Comparison of ENCODE assay signal across 24 mouse cellular contexts in genomic region chr1:74726674-74727073, GRCm38 (mm10). TPM values are rescaled to one million over a fixed set of nuclear protein-coding genes. Genes with fewer than 3 reads are reported as not detected.
A peak's percentile ranks its signal among the peaks of the same experiment; 100 is the strongest.
DNase-seq lines count a peak whose midpoint lies in the region; ATAC-seq and TF ChIP-seq lines count a peak whose summit lies in the region.
"Had no signal": no experiment of that assay in that cellular context is flagged by ENCODE, and none has a peak within 500 bp of the region (broad histone marks: within the 10 kb centered on the region; RNA-seq: fewer than 3 reads in every experiment).

No protein-coding gene starts in this region.

- no peak overlapping the region for H3K4me2 ChIP-seq in forebrain, embryonic 14.5 days (ENCODE audit: low read length)
- H3K4me2 ChIP-seq: embryonic facial prominence, embryonic 15.5 days; heart, embryonic 12.5 days; hindbrain, embryonic 14.5 days; limb, embryonic 15.5 days; midbrain, embryonic 15.5 days had no signal

- no peaks in the 10 kb centered on the region for H3K4me1 ChIP-seq in kidney, adult 2 months (ENCODE audit: control insufficient read depth, insufficient read depth, low read length)
- no peaks in the 10 kb centered on the region for H3K4me1 ChIP-seq in forebrain, embryonic 14.5 days (ENCODE audit: control insufficient read depth, insufficient read depth, low read length)
- H3K4me1 ChIP-seq: embryonic facial prominence, embryonic 15.5 days; forebrain, embryonic 10.5 days; limb, embryonic 15.5 days; midbrain, embryonic 15.5 days had no signal

- no peak for TF ChIP-seq CTCF in gastrocnemius, adult 2 months (IDR thresholded peaks at IDR 0.05)
- no peak for TF ChIP-seq CTCF in kidney, adult 2 months (conservative IDR thresholded peaks at IDR 0.05; ENCODE audit: insufficient read depth, insufficient read length, low read depth, low read length)

- peak overlapping the region; percentile 25; the same call in 1 of the 2 replicates for H3K4me3 ChIP-seq in gastrocnemius, adult 2 months
- H3K4me3 ChIP-seq in kidney, adult 2 months (ENCODE audit: insufficient read depth, low read depth, low read length): no peak overlapping the region
- H3K4me3 ChIP-seq in forebrain, embryonic 14.5 days (ENCODE audit: low read depth, low read length): no peak overlapping the region
- H3K4me3 ChIP-seq: embryonic facial prominence, embryonic 15.5 days; forebrain, embryonic 10.5 days; heart, embryonic 12.5 days; limb, embryonic 15.5 days; midbrain, embryonic 15.5 days had no signal

- TF ChIP-seq POLR2A in kidney, adult 2 months (IDR thresholded peaks at IDR 0.05; ENCODE audit: low read depth, low read length): no peak

- intact Hi-C loops in gastrocnemius, adult 2 months (cut with DNase I): no loop called here

- H3K9me3 ChIP-seq in forebrain, embryonic 14.5 days (replicated peaks; ENCODE audit: control insufficient read depth, low read length): no peaks in the 10 kb centered on the region
- H3K9me3 ChIP-seq: embryonic facial prominence, embryonic 15.5 days; forebrain, embryonic 10.5 days; heart, embryonic 12.5 days; limb, embryonic 15.5 days; midbrain, embryonic 15.5 days had no signal

- H3K36me3 ChIP-seq in kidney, adult 2 months (ENCODE audit: control insufficient read depth, insufficient read depth, low read length): no peaks in the 10 kb centered on the region
- no peaks in the 10 kb centered on the region for H3K36me3 ChIP-seq in forebrain, embryonic 14.5 days (ENCODE audit: control insufficient read depth, insufficient read depth, low read length)
- H3K36me3 ChIP-seq: embryonic facial prominence, embryonic 15.5 days; forebrain, embryonic 10.5 days; heart, embryonic 12.5 days; limb, embryonic 15.5 days; midbrain, embryonic 15.5 days had no signal

- no peaks in the 10 kb centered on the region for H3K27me3 ChIP-seq in kidney, adult 2 months (replicated peaks; ENCODE audit: control insufficient read depth, insufficient read depth, low read length)
- no peaks in the 10 kb centered on the region for H3K27me3 ChIP-seq in forebrain, embryonic 14.5 days (replicated peaks; ENCODE audit: control insufficient read depth, insufficient read depth, low read length)
- H3K27me3 ChIP-seq: embryonic facial prominence, embryonic 15.5 days; heart, embryonic 12.5 days; limb, embryonic 15.5 days; midbrain, embryonic 15.5 days had no signal

- WGBS in large intestine, adult 2 months: 16% methylated on average over 5 of the region's 5 CpGs
- WGBS in kidney, adult 2 months: 79% methylated on average over 5 of the region's 5 CpGs
- 85% methylated on average over 5 of the region's 5 CpGs for WGBS in forebrain, embryonic 14.5 days

- DNase-seq in gastrocnemius, adult 2 months: no peak
- DNase-seq in gastrocnemius, postnatal 25 days: no peak
- DNase-seq in fat pad, adult 2 months (ENCODE audit: extremely low read depth, low read depth, low spot score): peak; percentile 67
- peak; percentile 67 for DNase-seq in large intestine, adult 2 months (ENCODE audit: low read depth, low spot score)
- DNase-seq in kidney, adult 2 months: no peak
- DNase-seq in forebrain, embryonic 14.5 days (ENCODE audit: low spot score): no peak
- DNase-seq in thymus, postnatal 25 days: no peak
- DNase-seq in thymus, postnatal 10 days (ENCODE audit: low spot score in 2 of 2): no peak
- DNase-seq: adrenal gland, postnatal 14 days; cerebellum, adult 11-12 months; cerebellum, postnatal 36 days; heart, adult 11 months; kidney, adult 8-10 months; kidney, postnatal 14 days; lung, postnatal 10 days had no signal

- H3K27ac ChIP-seq in gastrocnemius, adult 2 months: peak overlapping the region; percentile 92
- H3K27ac ChIP-seq in kidney, adult 2 months (ENCODE audit: insufficient read depth, low read depth, low read length): no peak overlapping the region
- no peak overlapping the region for H3K27ac ChIP-seq in forebrain, embryonic 14.5 days (ENCODE audit: low read depth, low read length)
- H3K27ac ChIP-seq: embryonic facial prominence, embryonic 15.5 days; forebrain, embryonic 10.5 days; hindbrain, embryonic 14.5 days; limb, embryonic 15.5 days; midbrain, embryonic 15.5 days had no signal

- no peak for ATAC-seq in forebrain, embryonic 14.5 days
- ATAC-seq: midbrain, embryonic 15.5 days; Patski had no signal

- H3K9ac ChIP-seq in forebrain, embryonic 14.5 days (ENCODE audit: low read length): no peak overlapping the region
- H3K9ac ChIP-seq: embryonic facial prominence, embryonic 15.5 days; heart, embryonic 12.5 days; hindbrain, embryonic 14.5 days; limb, embryonic 15.5 days; midbrain, embryonic 15.5 days had no signal

RNA-seq across cellular contexts. Expression of gene Cyp27a1, which starts 13.3 kb away (rescaled TPM):
- total RNA-seq in gastrocnemius, adult 2 months (2021): 10 to 100 TPM; 37.7 to 75.4 TPM
- 10 to 100 TPM; 32.4 to 36.4 TPM for total RNA-seq in gastrocnemius, postnatal 25 days (2021)
- 17.2 and 32.6 TPM in 2 replicates for polyA plus RNA-seq in large intestine, adult 2 months (2012; rRNA removed)
- 31.7 and 34.6 TPM in 2 replicates for polyA plus RNA-seq in kidney, adult 2 months (2012; rRNA removed)
- polyA plus RNA-seq in forebrain, embryonic 14.5 days (2014; fragmentation: Nextera tagmentation; extraction: Ambion mirVana): 1.2 and 1.9 TPM in 2 replicates
- polyA plus RNA-seq: Patski had no signal

RNA-seq across cellular contexts. Expression of gene Prkag3, which starts 22.3 kb away (rescaled TPM):
- total RNA-seq in gastrocnemius, adult 2 months (2021): 100 to 1,000 TPM in 1 of 2 experiments, 10 to 100 TPM in 1; 61.6 to 111 TPM
- 10 to 100 TPM; 54.4 to 93.4 TPM for total RNA-seq in gastrocnemius, postnatal 25 days (2021)
- polyA plus RNA-seq in large intestine, adult 2 months (2012; rRNA removed): 0.10 and 0.45 TPM in 2 replicates
- polyA plus RNA-seq in kidney, adult 2 months (2012; rRNA removed): 2.9 TPM in 2 replicates
- not detected in 2 replicates for polyA plus RNA-seq in forebrain, embryonic 14.5 days (2014; fragmentation: Nextera tagmentation; extraction: Ambion mirVana)
- total RNA-seq: megakaryocyte, adult 5-6 weeks had no signal
- polyA plus RNA-seq: forebrain, embryonic 10.5 days; hindbrain, embryonic 14.5 days; midbrain, embryonic 15.5 days; Patski had no signal

RNA-seq across cellular contexts. Expression of gene Wnt6, which starts 45.0 kb away (rescaled TPM):
- total RNA-seq in gastrocnemius, adult 2 months (2021): under 1 TPM; 0.39 to 0.77 TPM
- total RNA-seq in gastrocnemius, postnatal 25 days (2021): under 1 TPM; 0.46 TPM
- polyA plus RNA-seq in large intestine, adult 2 months (2012; rRNA removed): 1.2 and 3.4 TPM in 2 replicates
- 0.27 and 0.48 TPM in 2 replicates for polyA plus RNA-seq in kidney, adult 2 months (2012; rRNA removed)
- 1.3 and 3.6 TPM in 2 replicates for polyA plus RNA-seq in forebrain, embryonic 14.5 days (2014; fragmentation: Nextera tagmentation; extraction: Ambion mirVana)
- total RNA-seq: neutrophil, adult 5-6 weeks had no signal
- polyA plus RNA-seq: Patski had no signal

Comparison
In these comparisons a context has a peak if more than half of its experiments do, and no peak if none do; other contexts are left out.
1. DNase-seq: peak in fat pad, adult 2 months (single experiment) and large intestine, adult 2 months (single experiment); none in gastrocnemius, adult 2 months (single experiment), gastrocnemius, postnatal 25 days (single experiment), kidney, adult 2 months (single experiment), forebrain, embryonic 14.5 days (single experiment), thymus, postnatal 25 days (single experiment) and thymus, postnatal 10 days (0 of 2).